Mouse (Mus musculus) lung, postnatal 25 days (tissue): Measurements from ENCODE around the gene Sdsl.

Experiments
- DNase-seq: peaks from one replicate; pipeline ENCODE4 v3.0.0; 2022; ENCODE audit warnings: low spot score

Gene Sdsl

GRCm38 (mm10) chr5:120454756-120455337 is 17.8 kb downstream of the Sdsl start:
- no peak for DNase-seq

GRCm38 (mm10) chr5:120447305-120447704 is 25.3 kb downstream of the Sdsl start:
- no peak for DNase-seq

DNA sequence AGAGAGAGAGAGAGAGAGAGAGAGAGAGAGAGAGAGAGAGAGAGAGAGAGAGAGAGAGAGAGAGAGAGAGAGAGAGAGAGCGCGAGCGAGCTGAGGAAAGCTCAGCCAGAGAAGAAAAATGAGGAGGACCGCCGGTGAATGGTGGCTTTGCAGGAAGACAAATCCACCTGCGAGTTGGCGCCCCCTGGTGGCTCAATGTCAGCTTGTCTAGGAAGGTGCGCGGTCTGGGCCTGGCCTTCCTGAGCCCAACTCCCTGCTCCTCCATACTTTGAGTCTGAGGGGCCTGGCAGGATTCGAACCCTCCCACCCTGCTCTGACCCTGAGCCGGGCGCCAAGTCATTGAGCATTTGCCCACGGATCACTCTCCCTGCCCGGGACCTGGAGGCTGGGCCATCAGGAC is 31.9 kb downstream of the Sdsl start:
- DNase-seq = peak; percentile 73

DNA sequence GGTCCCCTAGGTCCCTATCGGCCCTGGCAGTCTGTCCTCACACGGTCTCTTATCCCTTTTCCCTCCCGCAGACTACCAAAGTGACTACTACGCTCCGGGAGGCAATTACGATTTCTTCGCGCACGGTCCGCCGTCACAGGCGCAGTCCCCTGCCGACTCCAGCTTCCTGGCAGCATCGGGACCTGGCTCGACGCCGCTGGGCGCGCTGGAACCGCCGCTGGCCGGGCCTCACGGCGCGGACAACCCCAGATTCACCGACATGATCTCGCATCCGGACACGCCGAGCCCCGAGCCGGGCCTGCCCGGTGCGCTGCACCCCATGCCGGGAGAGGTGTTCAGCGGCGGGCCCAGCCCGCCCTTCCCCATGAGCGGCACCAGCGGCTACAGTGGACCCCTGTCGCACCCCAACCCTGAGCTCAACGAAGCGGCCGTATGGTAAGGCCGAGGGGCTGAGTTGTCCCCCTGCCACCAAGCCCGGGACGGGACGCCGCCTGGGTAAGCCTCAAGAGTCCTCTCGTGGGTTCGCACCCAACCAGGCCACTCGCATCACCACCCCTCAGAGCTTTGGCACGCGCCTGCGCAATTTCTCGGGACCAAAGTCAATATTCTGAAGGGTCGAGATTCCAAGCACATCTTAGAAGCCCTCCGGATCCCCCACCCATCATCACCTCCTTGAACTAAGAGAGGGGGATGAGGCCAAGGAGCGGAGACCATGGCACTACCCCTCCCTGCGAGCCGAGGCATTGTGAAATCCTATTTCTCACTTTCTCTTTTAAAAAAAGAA is 32.5 kb downstream of the Sdsl start:
- no peak for DNase-seq

DNA sequence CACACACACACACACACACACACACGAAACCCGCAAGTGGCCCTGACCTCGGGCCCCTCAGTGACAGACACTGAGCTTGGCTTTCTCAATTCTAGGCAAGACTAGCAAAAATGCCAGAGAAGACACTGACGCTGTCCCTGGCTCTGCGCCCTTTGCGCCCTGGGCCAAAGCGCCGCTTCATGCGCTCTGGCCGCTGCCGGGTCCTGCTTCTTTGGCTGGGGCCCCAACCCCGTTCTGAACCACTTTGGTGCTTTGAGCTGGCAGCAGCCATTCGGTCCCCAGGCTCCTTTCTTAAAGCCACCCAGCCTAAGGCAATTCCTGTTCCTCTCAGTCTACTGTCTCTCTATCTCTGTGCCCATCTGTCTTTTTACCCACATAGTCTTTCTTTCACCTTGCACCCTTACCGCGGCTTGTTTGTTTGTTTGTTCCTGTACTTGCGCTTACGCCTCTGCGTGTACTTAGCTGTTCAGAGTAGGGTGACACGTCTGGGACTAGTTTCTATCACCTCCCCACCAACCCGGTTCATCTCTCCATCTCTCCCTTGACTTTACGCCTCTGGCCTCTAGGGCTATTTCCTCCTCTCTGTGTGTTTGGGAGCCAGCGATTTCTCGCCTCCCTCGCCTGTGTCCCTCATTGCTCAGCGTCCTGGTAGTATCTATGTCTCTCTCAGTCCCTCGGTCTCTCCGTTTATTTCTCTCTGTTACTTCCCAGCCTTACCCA is 33.5 kb downstream of the Sdsl start:
- DNase-seq = no peak

DNA sequence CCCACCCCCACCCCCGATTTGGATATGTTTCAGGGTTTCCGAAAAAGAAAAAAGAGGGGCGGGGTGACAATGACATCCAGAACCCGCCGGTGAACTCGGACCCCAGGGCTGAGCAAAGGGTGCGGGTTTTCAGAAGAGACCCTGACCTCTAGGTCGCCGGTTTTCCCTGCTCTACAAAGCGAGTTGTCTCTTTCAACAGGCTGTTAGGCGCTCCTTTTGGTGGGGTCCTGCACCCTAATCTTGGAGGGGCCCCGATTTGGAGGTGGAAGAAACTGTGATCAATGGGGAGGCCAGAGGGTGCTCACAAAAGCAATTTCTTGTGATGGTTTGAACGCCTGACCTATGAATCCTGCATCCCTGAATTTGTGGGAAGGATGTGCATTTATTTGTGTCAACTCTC is 34.1 kb downstream of the Sdsl start:
- DNase-seq = no peak

DNA sequence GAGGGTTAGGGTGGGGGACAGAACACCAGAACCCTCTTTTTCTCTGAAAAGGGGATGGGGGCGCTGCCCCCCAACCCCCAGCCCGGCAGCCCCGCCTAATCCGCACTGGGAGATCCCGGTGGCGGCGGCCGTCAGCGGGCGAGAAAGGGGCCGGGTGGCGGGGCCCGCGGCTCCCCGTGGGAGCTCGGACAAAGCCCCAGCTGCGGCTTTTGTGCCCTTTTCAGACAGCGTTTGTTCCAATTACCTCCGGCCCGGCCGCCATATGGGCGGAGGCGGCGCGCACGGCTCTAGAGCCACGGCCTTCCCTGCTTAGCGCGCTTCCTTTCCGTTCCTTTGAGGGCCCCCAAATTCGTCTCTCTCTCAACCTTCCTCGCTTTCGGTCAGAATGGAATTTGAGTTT is 34.6 kb downstream of the Sdsl start:
- no peak for DNase-seq

- DNase-seq = no peak
These were observed 35.1 kb downstream of the Sdsl start for GRCm38 (mm10) chr5:120437539-120437938.

DNA sequence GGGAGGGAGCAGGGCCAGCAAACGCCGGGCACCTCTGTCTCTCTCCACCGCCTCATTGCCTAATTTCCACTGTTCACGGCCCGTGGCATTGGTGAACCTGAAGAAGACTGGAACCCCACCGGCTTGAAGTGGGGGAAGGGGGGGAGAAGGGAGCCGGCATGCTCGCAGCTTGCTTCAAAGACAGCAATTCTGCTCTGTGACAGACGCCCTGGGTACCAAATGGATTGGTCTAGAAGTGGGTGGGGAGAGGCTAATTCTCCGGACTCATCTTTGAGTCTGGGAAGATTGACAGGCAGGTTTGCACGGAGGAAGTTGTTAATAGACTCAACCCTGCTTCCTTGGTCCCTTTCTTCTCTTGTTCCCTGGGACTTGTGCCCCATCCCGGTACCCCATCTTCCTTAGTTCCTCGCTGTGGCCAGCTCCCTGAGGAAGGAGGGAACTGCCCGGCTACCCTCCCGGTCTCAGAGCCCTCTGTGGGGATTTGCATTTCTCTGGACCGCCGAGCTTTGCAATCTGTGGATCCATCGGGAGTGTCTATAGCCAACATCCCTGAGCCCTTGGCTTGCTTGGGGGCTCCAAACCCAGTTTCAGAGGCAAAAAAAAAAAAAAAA is 35.6 kb downstream of the Sdsl start:
- DNase-seq = no peak

DNA sequence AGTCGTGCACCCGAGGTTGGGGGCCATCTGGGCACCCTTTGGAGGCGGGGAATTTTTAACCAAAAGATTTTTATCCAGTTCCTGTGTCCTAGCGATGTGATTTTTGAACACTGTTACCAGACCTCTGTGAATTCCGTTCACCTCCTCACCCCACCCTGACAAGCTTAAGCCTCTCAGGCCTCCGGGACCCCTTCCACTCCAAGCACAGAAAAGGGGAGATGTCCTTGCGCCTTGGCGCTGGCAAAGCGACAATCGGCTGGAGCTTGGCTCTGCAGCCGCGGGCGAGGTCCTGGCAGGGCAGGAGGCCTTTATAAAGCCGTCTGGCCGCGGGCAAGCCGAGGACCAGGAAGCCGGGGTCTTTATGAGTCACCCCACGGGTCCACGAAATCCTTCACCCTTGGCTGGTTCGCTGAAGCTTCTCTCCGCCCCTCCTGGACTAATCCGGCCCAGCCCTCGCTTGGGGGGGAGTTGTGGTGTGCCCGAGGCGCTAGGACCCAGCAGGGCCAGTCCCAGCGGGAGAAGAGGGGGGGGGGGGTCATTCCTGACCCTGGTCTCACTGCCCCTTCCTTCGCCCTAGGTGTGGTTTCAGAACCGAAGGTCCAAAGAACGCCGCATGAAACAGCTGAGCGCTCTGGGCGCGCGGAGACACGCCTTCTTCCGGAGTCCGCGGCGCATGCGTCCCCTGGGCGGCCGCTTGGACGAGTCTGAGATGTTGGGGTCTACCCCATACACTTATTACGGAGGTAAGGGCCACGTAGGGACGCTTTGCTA is 36.7 kb downstream of the Sdsl start:
- DNase-seq = no peak

DNA sequence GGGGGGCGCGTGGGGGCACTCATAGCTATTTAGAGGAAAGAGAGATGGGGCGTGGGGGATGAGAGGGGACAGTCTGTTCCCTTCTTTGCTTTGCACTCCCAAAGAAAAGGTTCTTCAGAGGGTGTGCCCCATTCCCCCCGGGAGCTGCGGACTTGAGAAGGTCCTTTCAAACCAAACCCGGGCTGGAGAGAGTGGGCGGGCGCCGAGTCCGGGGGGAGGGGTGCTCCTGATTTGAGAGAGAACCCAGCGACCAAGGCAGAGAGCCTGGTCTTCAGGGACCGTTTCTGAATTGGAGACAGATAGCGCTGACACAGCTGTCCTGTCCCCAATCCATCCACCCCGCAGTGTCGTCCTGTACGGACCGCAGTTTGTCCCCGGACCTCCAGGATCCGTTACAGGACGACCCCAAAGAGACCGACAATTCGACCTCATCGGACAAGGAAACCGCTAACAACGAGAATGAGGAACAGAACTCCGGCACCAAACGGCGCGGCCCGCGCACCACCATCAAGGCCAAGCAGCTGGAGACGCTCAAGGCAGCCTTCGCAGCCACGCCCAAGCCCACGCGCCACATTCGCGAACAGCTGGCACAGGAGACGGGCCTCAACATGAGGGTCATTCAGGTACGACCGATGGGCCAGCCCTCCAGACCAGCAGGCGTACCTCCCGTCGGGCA is 37.5 kb downstream of the Sdsl start:
- DNase-seq = no peak

GRCm38 (mm10) chr5:120434231-120434735 is 38.3 kb downstream of the Sdsl start:
- DNase-seq = no peak

DNA sequence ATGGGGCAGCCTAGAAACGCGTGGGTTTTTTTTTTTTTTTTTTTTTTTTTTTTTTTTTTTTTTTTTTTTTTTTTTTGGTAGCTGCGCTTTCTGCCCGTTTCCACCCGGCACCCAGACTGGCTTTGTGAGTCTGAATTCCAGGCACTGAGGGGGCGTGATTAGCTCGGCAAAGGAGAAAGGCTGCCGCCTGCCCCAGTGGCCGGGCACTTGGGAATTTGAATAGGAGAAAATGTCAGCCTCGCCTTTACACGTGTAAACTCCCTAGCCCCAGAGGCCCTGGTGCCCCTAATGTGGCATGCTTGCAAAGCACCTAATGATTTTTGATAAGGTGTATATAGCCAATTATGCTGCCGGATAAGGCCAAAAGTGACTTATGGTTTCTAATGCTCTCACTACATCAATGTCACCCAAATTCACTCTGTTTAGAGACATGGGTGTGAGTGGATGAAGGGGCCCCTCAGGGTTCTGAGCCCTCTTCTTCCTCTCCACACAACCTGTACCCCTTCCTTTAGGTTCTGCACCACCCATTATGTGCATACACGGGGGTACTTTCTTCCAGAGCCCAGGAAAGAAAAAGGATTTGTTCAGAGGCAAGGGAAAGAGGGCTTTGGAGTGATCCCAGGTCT is 39.4 kb downstream of the Sdsl start:
- no peak for DNase-seq

DNA sequence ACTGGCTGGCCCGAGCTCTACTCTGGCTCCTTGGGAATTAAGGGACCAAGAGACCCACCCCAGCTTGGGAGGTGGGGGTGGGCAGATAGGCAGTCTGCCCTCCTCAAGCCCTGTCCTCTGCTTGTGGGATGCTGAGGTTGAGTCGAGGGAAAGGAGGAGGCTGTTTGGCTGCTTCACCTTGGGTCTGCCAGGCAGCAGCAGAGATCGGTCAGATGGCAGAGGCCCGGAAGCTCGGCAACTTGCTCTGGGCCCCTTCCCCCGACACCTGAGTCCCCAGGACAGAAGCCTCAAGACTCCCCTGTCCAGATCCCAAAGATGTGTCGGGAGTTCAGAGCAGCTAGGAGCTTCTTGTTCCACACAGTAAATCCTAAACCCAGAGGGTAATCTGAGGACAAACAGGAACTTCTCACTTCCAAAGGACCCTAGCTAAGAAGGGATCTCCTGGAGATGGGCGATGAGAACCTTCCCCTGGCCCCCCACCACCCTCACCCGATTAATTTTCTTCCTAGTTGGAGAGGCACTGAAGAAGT is 40.1 kb downstream of the Sdsl start:
- no peak for DNase-seq

DNA sequence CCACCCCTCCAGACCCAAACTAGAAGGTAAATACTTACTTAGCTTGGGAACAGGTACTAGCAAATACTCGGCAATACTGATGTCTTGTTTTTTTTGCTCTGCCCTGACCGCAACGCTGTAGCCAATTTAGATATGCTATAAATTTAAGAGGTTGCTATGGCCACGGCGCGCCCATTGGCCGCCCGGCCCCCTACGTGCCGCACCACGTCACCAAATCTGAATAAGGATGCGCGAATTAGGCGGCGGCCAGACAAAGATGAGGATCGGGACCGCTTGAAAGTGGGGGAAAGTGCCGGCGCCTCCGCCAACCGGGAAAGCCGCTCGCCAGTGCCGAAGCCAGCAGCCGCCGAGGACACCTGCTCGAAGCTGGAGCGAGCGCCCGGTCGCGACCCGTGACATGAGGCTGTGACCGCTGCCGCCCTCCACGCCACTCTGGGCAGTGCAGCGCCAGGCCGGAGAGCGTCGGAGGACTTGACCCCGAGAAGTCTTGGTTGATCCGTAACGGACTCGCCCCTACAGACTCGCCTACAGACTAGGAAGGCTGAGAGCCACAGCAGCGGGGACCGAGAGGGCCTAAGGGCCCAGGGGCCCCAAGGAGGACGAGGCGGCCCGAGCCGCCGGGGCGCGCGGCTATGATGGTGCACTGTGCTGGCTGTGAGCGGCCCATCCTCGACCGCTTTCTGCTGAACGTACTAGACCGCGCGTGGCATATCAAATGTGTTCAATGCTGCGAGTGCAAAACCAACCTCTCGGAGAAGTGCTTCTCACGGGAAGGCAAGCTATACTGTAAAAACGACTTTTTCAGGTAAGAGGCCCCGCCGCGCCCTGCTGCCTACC is 40.7 kb downstream of the Sdsl start, which contains the start of gene Lhx5:
Lhx5 (plus strand) TSS at position 51 of the 837 bp plus-strand sequence.
- no peak for DNase-seq

DNA sequence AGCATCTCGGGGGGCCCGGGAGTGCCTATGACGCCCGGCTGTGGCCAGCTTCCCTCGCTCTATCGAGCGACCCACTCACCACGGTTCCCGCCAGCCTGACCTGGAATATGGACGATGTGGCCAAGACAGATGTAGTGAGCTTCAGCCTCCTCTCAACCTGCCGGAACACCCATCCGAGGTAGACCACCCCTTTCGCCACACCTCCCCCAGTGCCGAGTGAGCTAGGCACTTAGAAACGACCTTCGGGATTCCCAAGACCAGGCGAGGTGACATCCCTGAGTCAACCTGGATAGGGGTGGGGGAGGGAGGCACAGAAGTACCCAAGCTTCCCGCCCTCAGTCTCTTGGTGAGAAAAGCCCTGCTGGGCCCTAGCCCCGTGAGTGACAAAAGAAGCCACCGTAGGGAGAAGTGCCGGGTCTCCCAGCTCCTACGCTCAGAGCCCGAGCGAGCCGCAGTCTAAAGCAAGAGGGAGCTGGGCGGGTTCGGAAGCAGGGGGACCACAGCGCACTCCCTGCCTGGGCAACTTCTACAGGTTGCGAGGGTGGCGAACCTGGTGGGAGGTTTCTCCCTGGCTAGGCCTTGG is 41.5 kb downstream of the Sdsl start:
- DNase-seq = no peak

DNA sequence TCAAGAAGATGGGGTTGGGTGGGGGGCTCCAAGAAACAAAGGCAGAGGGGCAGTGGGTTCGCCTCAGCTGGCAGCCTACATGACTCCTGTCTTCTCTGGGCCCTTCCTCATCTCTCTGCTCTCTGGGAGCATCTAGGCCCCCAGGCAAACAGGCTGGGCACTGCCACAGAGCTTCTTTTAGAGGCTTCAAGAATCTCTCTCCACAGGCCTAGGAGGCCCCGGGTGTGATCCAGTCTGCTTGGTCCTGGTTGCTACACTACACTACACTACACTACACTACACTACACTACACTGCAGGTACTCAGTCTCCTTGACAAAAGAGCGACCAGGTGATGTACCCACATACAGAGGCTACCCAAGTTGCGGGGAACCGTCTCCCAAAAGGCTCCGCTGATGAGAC is 42.9 kb downstream of the Sdsl start:
- DNase-seq = no peak

DNA sequence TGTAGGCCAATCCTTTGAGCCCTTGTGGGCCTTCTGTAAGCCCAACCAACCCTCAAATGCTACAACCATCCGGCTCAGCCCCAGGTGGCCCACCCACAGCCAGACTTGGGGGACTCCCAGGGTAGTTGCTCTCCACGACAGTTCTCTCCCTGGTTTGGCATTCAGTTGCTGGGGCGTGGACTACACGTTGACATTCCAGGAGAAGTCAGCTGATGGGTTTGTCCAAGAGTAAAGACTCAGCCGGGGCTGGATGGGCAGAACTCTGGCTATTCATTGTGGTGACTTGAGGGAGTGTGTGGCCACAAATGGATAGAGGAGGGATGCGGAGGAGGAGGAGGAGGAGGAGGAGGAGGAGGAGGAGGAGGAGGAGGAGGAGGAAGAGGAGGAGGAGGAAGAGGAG is 43.6 kb downstream of the Sdsl start:
- no peak for DNase-seq

- DNase-seq = no peak
These were observed 44.3 kb downstream of the Sdsl start for GRCm38 (mm10) chr5:120428189-120428838.
